Mouse (Mus musculus) liver, embryonic 14.5 days (tissue): ENCODE measurements around the gene Tmem120b. TPM values are rescaled to one million over a fixed set of nuclear protein-coding genes. Genes with fewer than 3 reads are reported as not detected.

Source experiments
- ATAC-seq: fragments of 200-750 bp; cut with Nextera tagmentation; 2 replicates; pipeline ENCODE4 v1.8.0; 2017; ENCODE audit warnings: moderate number of reproducible peaks, mild to moderate bottlenecking, moderate library complexity; ENCODE audit not compliant: insufficient read depth
- DNase-seq, 3 experiments: peaks; one replicate each; pipeline ENCODE4 v3.0.0-alpha.2; 2012 to 2013; ENCODE audit warnings: low read depth in 3 of 3, low spot score in 3 of 3
- H3K27ac ChIP-seq: fragments of 300-500 bp; sonication (generic); 2 replicates; pipeline ENCODE4 v1.5.1; 2014; ENCODE audit warnings: moderate library complexity, mild to moderate bottlenecking, control low read depth, inconsistent platforms
- H3K27me3 ChIP-seq: fragments of 300-500 bp; sonication (generic); 2 replicates; pipeline ENCODE4 v1.6.1; 2014; ENCODE audit warnings: mild to moderate bottlenecking, low read length, moderate library complexity; ENCODE audit not compliant: control insufficient read depth, insufficient read depth
- H3K36me3 ChIP-seq: fragments of 300-500 bp; sonication (generic); replicated peaks from 2 replicates; pipeline ENCODE4 v1.6.1; 2014; ENCODE audit warnings: low read depth; ENCODE audit not compliant: control insufficient read depth, insufficient read depth
- H3K4me1 ChIP-seq, 2 experiments: fragments of 200-500 bp in 1 of 2; fragments of 300-500 bp in 1 of 2; sonication (generic) in 1 of 2; replicated peaks; 2 replicates each; pipeline ENCODE4 v1.6.1; 2012 to 2014; ENCODE audit warnings: antibody characterized with exemption in 1 of 2, inconsistent platforms in 1 of 2, low read length in 1 of 2; ENCODE audit not compliant: control insufficient read depth in 2 of 2, insufficient read depth in 2 of 2
- H3K4me2 ChIP-seq: fragments of 300-500 bp; sonication (generic); 2 replicates; pipeline ENCODE4 v1.6.1; 2014; ENCODE audit warnings: low read depth, mild to moderate bottlenecking, control low read depth, moderate library complexity
- H3K4me3 ChIP-seq, 2 experiments: fragments of 200-500 bp in 1 of 2; fragments of 300-500 bp in 1 of 2; sonication (generic) in 1 of 2; 2 replicates each; pipeline ENCODE4 v1.5.1; 2012 to 2014; ENCODE audit warnings: low read depth in 2 of 2, low read length in 2 of 2, mild to moderate bottlenecking in 2 of 2, control low read depth in 1 of 2, inconsistent platforms in 1 of 2, moderate library complexity in 1 of 2; ENCODE audit not compliant: insufficient read depth in 1 of 2
- H3K9ac ChIP-seq: fragments of 300-500 bp; sonication (generic); replicated peaks from 2 replicates; pipeline ENCODE4 v1.6.1; 2014; ENCODE audit warnings: mild to moderate bottlenecking, control low read depth, moderate library complexity
- H3K9me3 ChIP-seq: fragments of 300-500 bp; sonication (generic); 2 replicates; pipeline ENCODE4 v1.6.1; 2016; ENCODE audit warnings: low read length, mixed read lengths; ENCODE audit not compliant: control insufficient read depth
- CTCF ChIP-seq: IDR thresholded peaks from 2 replicates; pipeline ENCODE4 v1.5.1; 2016; ENCODE audit warnings: antibody characterized with exemption, low read depth, control low read depth
- EP300 ChIP-seq: IDR thresholded peaks from 2 replicates; pipeline ENCODE4 v1.6.1; 2016; ENCODE audit warnings: antibody characterized with exemption, low read depth
- WGBS: fragments of 180-500 bp; shearing (Covaris S2); extraction: QIAGEN DNeasy Blood & Tissue Kit; methylation state at CpG from one replicate; pipeline ENCODE4 v1.1.7; 2014; ENCODE audit not compliant: insufficient replicate concordance; 5-methylcytosine and 5-hydroxymethylcytosine counted together
- polyA plus RNA-seq, 2 experiments: library from polyadenylated mRNA; depleted of rRNA in 1 of 2; stranded (reverse) in 1 of 2; unstranded in 1 of 2; fragments of >200 nt; fragmentation: Nextera tagmentation in 1 of 2; extraction: Ambion mirVana in 1 of 2; gene quantifications; 2 replicates each; pipeline versions ENCODE4 v1.2.1 to v1.2.3; 2012 to 2014

The Tmem120b gene
- polyA plus RNA-seq, 2 experiments, result 18.1 to 19.0 TPM

DNA sequence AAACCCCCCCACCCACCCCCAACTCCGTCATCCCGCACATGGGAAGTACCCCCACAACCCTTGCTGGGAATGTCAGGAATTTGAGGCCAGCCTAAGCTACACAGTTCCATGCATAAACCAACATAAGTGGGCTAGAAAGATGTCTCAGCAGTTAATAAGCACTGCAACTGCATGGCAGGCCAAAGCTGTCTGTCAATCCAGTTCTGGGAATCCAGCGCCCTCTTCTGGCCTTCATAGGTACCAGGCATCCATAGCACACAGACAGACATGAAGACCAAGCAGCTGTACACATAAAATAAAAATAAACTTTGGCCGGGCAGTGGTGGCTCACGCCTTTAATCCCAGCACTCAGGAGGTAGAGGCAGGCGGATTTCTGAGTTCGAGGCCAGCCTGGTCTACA is 87.2 kb downstream of the Tmem120b start:
- DNase-seq (no peak), ATAC-seq (no peak)
- H3K4me1 ChIP-seq, result peaks cover 5 to 7% of the 10 kb centered on the region in 2 experiments
- H3K36me3 ChIP-seq, result peaks cover 74% of the 10 kb centered on the region
- no peak overlapping the region for H3K4me2 ChIP-seq
- H3K4me3 ChIP-seq, result no peak overlapping the region
- H3K9ac ChIP-seq, result no peak overlapping the region
- no peaks in the 10 kb centered on the region for H3K27me3 ChIP-seq
- H3K27ac ChIP-seq, result no peak overlapping the region
- TF ChIP-seq EP300 (no peak), CTCF (peak; percentile 92)
- no peaks in the 10 kb centered on the region for H3K9me3 ChIP-seq
- WGBS, result 48% methylated on average over 7 of the region's 7 CpGs

- Histone ChIP-seq H3K27me3 (no peaks in the 10 kb centered on the region), H3K9me3 (no peaks in the 10 kb centered on the region), H3K36me3 (peaks cover 76% of the 10 kb centered on the region), H3K9ac (no peak overlapping the region), H3K27ac (no peak overlapping the region), H3K4me2 (no peak overlapping the region), H3K4me1 (no peaks in the 10 kb centered on the region), H3K4me3 (no peak overlapping the region)
- DNase-seq, result no peak
- ATAC-seq, result no peak
- TF ChIP-seq CTCF (peak; percentile 80), EP300 (no peak)
- 85% methylated on average over 12 of the region's 12 CpGs for WGBS
Measured at GRCm38 (mm10) chr5:123156763-123157162, 88.5 kb downstream of the Tmem120b start.

GRCm38 (mm10) chr5:123157972-123158371 is 89.8 kb downstream of the Tmem120b start:
- TF ChIP-seq EP300, result no peak
- no peak for TF ChIP-seq CTCF
- no peak overlapping the region for H3K27ac ChIP-seq
- peaks cover 78% of the 10 kb centered on the region for H3K36me3 ChIP-seq
- no peak overlapping the region for H3K4me2 ChIP-seq
- ATAC-seq, result no peak
- no peaks in the 10 kb centered on the region for H3K9me3 ChIP-seq
- H3K9ac ChIP-seq, result no peak overlapping the region
- 80% methylated on average over 4 of the region's 4 CpGs for WGBS
- no peak overlapping the region for H3K4me3 ChIP-seq
- H3K27me3 ChIP-seq, result no peaks in the 10 kb centered on the region
- H3K4me1 ChIP-seq, result no peaks in the 10 kb centered on the region
- no peak for DNase-seq

GRCm38 (mm10) chr5:123159446-123159845 is 91.2 kb downstream of the Tmem120b start:
- 88% methylated on average over 4 of the region's 4 CpGs for WGBS
- H3K4me1 ChIP-seq, result no peaks in the 10 kb centered on the region
- no peak for ATAC-seq
- no peak overlapping the region for H3K4me3 ChIP-seq
- no peak overlapping the region for H3K4me2 ChIP-seq
- peaks cover 80% of the 10 kb centered on the region for H3K36me3 ChIP-seq
- TF ChIP-seq EP300 (no peak), CTCF (no peak)
- H3K27ac ChIP-seq, result no peak overlapping the region
- DNase-seq, result no peak
- H3K9me3 ChIP-seq, result no peaks in the 10 kb centered on the region
- no peak overlapping the region for H3K9ac ChIP-seq
- no peaks in the 10 kb centered on the region for H3K27me3 ChIP-seq

DNA sequence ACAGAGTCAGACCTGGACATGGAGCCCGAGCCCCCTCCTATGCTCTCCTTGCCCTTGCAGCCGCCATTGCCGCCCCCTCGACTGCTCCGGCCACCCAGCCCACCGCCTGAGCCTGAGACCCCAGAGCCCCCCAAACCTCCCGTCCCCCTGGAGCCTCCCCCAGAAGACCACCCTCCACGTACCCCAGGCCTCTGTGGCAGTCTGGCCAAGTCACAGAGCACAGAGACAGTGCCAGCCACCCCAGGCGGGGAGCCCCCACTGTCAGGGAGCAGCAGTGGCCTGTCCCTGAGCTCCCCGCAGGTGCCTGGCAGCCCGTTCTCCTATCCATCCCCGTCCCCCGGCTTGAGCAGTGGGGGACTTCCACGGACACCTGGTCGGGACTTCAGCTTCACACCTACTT is 91.7 kb downstream of the Tmem120b start:
- Histone ChIP-seq H3K4me3 (no peak overlapping the region), H3K9me3 (no peaks in the 10 kb centered on the region), H3K27me3 (no peaks in the 10 kb centered on the region), H3K27ac (no peak overlapping the region), H3K9ac (no peak overlapping the region), H3K4me1 (no peaks in the 10 kb centered on the region), H3K4me2 (no peak overlapping the region), H3K36me3 (peaks cover 79% of the 10 kb centered on the region)
- TF ChIP-seq CTCF, result no peak
- no peak for TF ChIP-seq EP300
- 93% methylated on average over 15 of the region's 15 CpGs for WGBS
- no peak for ATAC-seq
- DNase-seq, result no peak

- Histone ChIP-seq H3K27me3 (no peaks in the 10 kb centered on the region), H3K4me1 (no peaks in the 10 kb centered on the region), H3K9ac (no peak overlapping the region), H3K4me3 (no peak overlapping the region), H3K9me3 (no peaks in the 10 kb centered on the region), H3K27ac (no peak overlapping the region), H3K4me2 (no peak overlapping the region), H3K36me3 (peaks cover 78% of the 10 kb centered on the region)
- DNase-seq, result no peak
- no peak for TF ChIP-seq EP300
- WGBS, result 84% methylated on average over 15 of the region's 15 CpGs
- no peak for ATAC-seq
Measured at GRCm38 (mm10) chr5:123160341-123160740, 92.1 kb downstream of the Tmem120b start.
